Mouse (Mus musculus) liver, postnatal 0 days (tissue): ENCODE data around the gene Slc26a3. TPM values are rescaled to one million over a fixed set of nuclear protein-coding genes. Genes with fewer than 3 reads are reported as not detected.

Source experiments
- ATAC-seq: fragments of 200-750 bp; cut with Nextera tagmentation; 2 replicates; pipeline ENCODE4 v1.8.0; 2017; ENCODE audit warnings: mild to moderate bottlenecking, moderate library complexity
- DNase-seq: peaks from one replicate; pipeline ENCODE4 v3.0.0-alpha.2; 2016
- H3K27ac ChIP-seq: fragments of 300-500 bp; sonication (generic); 2 replicates; pipeline ENCODE4 v1.5.1; 2014; ENCODE audit warnings: antibody characterized with exemption, moderate library complexity, mild to moderate bottlenecking, low read depth
- H3K27me3 ChIP-seq: fragments of 300-500 bp; sonication (generic); 2 replicates; pipeline ENCODE4 v1.6.1; 2014; ENCODE audit warnings: low read length, control low read depth, mixed read lengths; ENCODE audit not compliant: insufficient read depth
- H3K36me3 ChIP-seq: fragments of 300-500 bp; sonication (generic); replicated peaks from 2 replicates; pipeline ENCODE4 v1.6.1; 2014; ENCODE audit warnings: mild to moderate bottlenecking, control low read depth, low read length, moderate library complexity, mixed read lengths; ENCODE audit not compliant: insufficient read depth
- H3K4me1 ChIP-seq: fragments of 300-500 bp; sonication (generic); 2 replicates; pipeline ENCODE4 v1.6.1; 2014; ENCODE audit warnings: antibody characterized with exemption, mild to moderate bottlenecking, control low read depth; ENCODE audit not compliant: insufficient read depth
- H3K4me2 ChIP-seq: fragments of 300-500 bp; sonication (generic); 2 replicates; pipeline ENCODE4 v1.6.1; 2014; ENCODE audit warnings: low read depth, mild to moderate bottlenecking, low read length, moderate library complexity, mixed read lengths
- H3K4me3 ChIP-seq: fragments of 300-500 bp; sonication (generic); 2 replicates; pipeline ENCODE4 v1.5.1; 2014; ENCODE audit warnings: low read depth, low read length
- H3K9ac ChIP-seq: fragments of 300-500 bp; sonication (generic); replicated peaks from 2 replicates; pipeline ENCODE4 v1.6.1; 2014; ENCODE audit warnings: mild to moderate bottlenecking, moderate library complexity
- H3K9me3 ChIP-seq: fragments of 300-500 bp; sonication (generic); 2 replicates; pipeline ENCODE4 v1.6.1; 2016; ENCODE audit warnings: mild to moderate bottlenecking, control low read depth, low read length, mixed read lengths
- CTCF ChIP-seq: sonication (generic); IDR thresholded peaks from 2 replicates; pipeline ENCODE4 v1.5.1; 2016; ENCODE audit warnings: antibody characterized with exemption, low read depth
- EP300 ChIP-seq: IDR thresholded peaks from 2 replicates; pipeline ENCODE4 v1.6.1; 2016; ENCODE audit warnings: antibody characterized with exemption, low read depth, mild to moderate bottlenecking
- WGBS: fragments of 180-500 bp; shearing (Covaris S2); extraction: QIAGEN DNeasy Blood & Tissue Kit; methylation state at CpG from one replicate; pipeline ENCODE4 v1.1.7; 2014; ENCODE audit not compliant: insufficient replicate concordance; 5-methylcytosine and 5-hydroxymethylcytosine counted together
- polyA plus RNA-seq: library from polyadenylated mRNA; unstranded; fragments of >200 nt; fragmentation: Nextera tagmentation; extraction: Ambion mirVana; gene quantifications from 2 replicates; pipeline ENCODE4 v1.2.1, GENCODE M21; 2015

The Slc26a3 gene
- polyA plus RNA-seq, result 0.07 and 0.09 TPM in 2 replicates

DNA sequence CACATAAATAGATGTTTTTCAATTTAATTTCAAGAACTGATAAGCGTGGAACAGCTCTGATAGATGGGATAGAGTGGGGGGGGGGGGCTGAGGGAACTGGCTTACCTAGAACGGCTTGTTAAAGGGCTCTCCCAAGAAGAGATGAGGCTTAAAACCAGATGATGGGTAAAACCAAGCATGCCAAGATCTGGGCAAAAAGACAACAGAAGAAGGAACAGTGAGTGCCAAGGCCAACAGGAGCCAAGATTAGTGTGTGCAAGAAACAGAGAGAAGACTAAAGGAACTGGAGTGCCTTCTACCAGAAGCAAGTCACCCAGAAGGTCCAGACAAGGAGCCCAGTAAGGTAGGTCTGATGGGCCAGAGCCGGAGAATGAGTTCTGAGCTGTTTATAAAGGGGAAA, at the start of gene Slc26a3:
Gene Slc26a3 (plus strand): TSS at position 301 of the 400 bp plus-strand sequence.
- ATAC-seq (no peak), DNase-seq (no peak)
- Histone ChIP-seq H3K9me3 (no peaks in the 10 kb centered on the region), H3K4me3 (no peak within 1 kb of the TSS), H3K4me2 (no peak within 1 kb of the TSS), H3K36me3 (no peaks in the 10 kb centered on the region), H3K4me1 (no peaks in the 10 kb centered on the region), H3K27ac (no peak within 1 kb of the TSS), H3K9ac (no peak within 1 kb of the TSS), H3K27me3 (no peaks in the 10 kb centered on the region)
- TF ChIP-seq EP300, result no peak
- no peak for TF ChIP-seq CTCF
- WGBS, result 69% methylated on average over 3 of the region's 3 CpGs

DNA sequence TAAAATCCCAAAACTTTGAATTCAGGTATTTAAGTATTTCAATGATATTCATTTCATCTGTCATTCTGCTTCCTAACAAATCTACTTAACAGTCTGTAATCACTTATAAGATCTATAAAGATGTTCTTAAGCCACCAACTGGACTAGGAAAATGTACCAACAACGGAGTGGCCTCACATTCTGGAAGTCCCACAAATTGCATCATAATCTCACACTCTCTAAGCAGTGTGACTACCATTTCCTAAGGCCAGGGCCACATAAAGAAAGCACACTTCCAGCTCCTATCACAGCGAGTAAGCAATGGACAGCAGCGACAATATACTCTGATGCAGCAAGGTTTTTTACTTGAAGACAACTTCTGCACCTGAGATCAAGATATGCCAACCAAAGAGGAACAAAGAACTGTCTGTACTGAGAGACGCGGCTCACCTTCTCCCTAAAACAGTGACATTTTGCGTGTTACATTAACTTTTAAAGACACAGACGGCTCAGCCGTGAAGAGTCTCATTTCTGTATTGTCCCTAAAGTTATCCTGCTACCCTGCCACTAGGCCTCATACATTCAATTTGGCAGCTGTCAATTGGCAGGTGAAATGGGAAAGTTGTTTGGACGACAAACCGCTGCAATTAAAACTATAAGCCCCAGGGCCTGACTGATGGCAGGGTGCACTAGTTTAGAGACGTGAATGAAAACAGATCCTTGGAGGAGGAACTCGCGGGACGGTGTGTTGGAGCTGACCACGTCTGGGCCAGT, 40.3 kb upstream of the Slc26a3 start:
- peaks cover 13% of the 10 kb centered on the region; the same call in 1 of the 2 replicates for H3K4me1 ChIP-seq
- H3K4me3 ChIP-seq, result peak overlapping the region; percentile 88
- H3K36me3 ChIP-seq, result peaks cover 14% of the 10 kb centered on the region
- no peak for DNase-seq
- TF ChIP-seq EP300 (no peak), CTCF (no peak)
- H3K27me3 ChIP-seq, result no peaks in the 10 kb centered on the region
- H3K27ac ChIP-seq, result peak overlapping the region; percentile 92
- H3K9me3 ChIP-seq, result no peaks in the 10 kb centered on the region
- H3K4me2 ChIP-seq, result peak overlapping the region; percentile 91
- H3K9ac ChIP-seq, result peak overlapping the region; percentile 97
- WGBS, result 14% methylated on average over 15 of the region's 15 CpGs
- peak; percentile 1; the same call in 1 of the 2 replicates for ATAC-seq

- peak within 1 kb of the TSS; percentile 97 for H3K9ac ChIP-seq
- H3K4me3 ChIP-seq, result peak within 1 kb of the TSS; percentile 88
- no peaks in the 10 kb centered on the region for H3K27me3 ChIP-seq
- no peaks in the 10 kb centered on the region for H3K9me3 ChIP-seq
- peak; percentile 96 for DNase-seq
- peaks cover 14% of the 10 kb centered on the region for H3K36me3 ChIP-seq
- 6% methylated on average over 55 of the region's 66 CpGs for WGBS
- peaks cover 13% of the 10 kb centered on the region; the same call in 1 of the 2 replicates for H3K4me1 ChIP-seq
- peak within 1 kb of the TSS; percentile 92 for H3K27ac ChIP-seq
- TF ChIP-seq EP300, result no peak
- TF ChIP-seq CTCF, result no peak
- peak within 1 kb of the TSS; percentile 91 for H3K4me2 ChIP-seq
- peak; percentile 98 for ATAC-seq
Observed at GRCm38 (mm10) chr12:31350944-31351928, 39.4 kb upstream of the Slc26a3 start, which contains the start of gene Dld. TSS of gene Dld (minus strand) at chr12:31351453.

- ATAC-seq (no peak), DNase-seq (no peak)
- Histone ChIP-seq H3K27me3 (no peaks in the 10 kb centered on the region), H3K4me1 (no peaks in the 10 kb centered on the region), H3K9me3 (no peaks in the 10 kb centered on the region), H3K27ac (no peak overlapping the region), H3K4me2 (no peak overlapping the region), H3K36me3 (no peaks in the 10 kb centered on the region), H3K4me3 (no peak overlapping the region), H3K9ac (no peak overlapping the region)
- 56% methylated on average over 3 of the region's 3 CpGs for WGBS
- no peak for TF ChIP-seq EP300
- TF ChIP-seq CTCF, result no peak
Observed at GRCm38 (mm10) chr12:31366428-31366827, 24.2 kb upstream of the Slc26a3 start.

DNA sequence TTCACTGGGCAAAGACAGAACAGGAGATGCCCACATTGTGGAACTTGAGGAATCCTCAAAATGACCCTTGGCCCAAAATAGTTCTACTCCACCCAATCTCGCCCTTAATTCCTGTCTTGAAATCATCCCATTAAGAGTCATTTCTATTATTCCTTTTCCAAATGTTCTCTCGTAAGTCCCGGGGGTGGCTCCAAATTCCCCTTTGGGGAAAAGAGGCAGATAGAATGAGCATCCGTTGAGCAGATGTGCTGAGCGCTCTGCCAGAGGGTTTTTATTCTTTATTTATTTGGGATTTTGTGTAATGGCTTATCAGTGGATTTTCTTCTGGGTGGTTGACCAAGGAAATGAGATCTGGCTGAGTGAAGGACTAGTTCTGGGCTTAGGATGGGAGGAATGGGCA, 22.9 kb upstream of the Slc26a3 start:
- no peak overlapping the region for H3K4me2 ChIP-seq
- H3K4me3 ChIP-seq, result no peak overlapping the region
- no peak overlapping the region for H3K27ac ChIP-seq
- H3K27me3 ChIP-seq, result no peaks in the 10 kb centered on the region
- no peak for ATAC-seq
- no peak for TF ChIP-seq EP300
- no peak for TF ChIP-seq CTCF
- no peaks in the 10 kb centered on the region for H3K9me3 ChIP-seq
- no peaks in the 10 kb centered on the region for H3K36me3 ChIP-seq
- H3K4me1 ChIP-seq, result no peaks in the 10 kb centered on the region
- H3K9ac ChIP-seq, result no peak overlapping the region
- DNase-seq, result no peak
- 82% methylated on average over 5 of the region's 5 CpGs for WGBS

GRCm38 (mm10) chr12:31369118-31369517, 21.6 kb upstream of the Slc26a3 start:
- no peaks in the 10 kb centered on the region for H3K9me3 ChIP-seq
- H3K27ac ChIP-seq, result no peak overlapping the region
- H3K4me1 ChIP-seq, result no peaks in the 10 kb centered on the region
- H3K4me2 ChIP-seq, result no peak overlapping the region
- H3K9ac ChIP-seq, result no peak overlapping the region
- H3K27me3 ChIP-seq, result no peaks in the 10 kb centered on the region
- no peak for ATAC-seq
- no peak overlapping the region for H3K4me3 ChIP-seq
- no peaks in the 10 kb centered on the region for H3K36me3 ChIP-seq
- TF ChIP-seq CTCF, result no peak
- DNase-seq, result no peak
- 86% methylated on average over 1 of the region's 1 CpGs for WGBS
